Mouse (Mus musculus) ES-Bruce4 (cell line): ENCODE results near the gene Ppp2r2d.

Experiments
- CTCF ChIP-seq: IDR thresholded peaks from one replicate; pipeline ENCODE4 v1.8.1; 2011; ENCODE audit warnings: low read depth, low read length
- EP300 ChIP-seq: IDR thresholded peaks from 2 replicates; pipeline ENCODE4 v1.6.1; 2011; ENCODE audit warnings: low read depth, low read length; ENCODE audit not compliant: insufficient read depth
- POLR2A ChIP-seq: IDR thresholded peaks from one replicate; pipeline ENCODE4 v1.8.1; 2011; ENCODE audit warnings: low read length; ENCODE audit not compliant: insufficient read depth

- TF ChIP-seq CTCF, result no peak
- no peak for TF ChIP-seq POLR2A
- no peak for TF ChIP-seq EP300
Measured at GRCm38 (mm10) chr7:138908768-138909276, 62.9 kb downstream of the Ppp2r2d start.
